Mouse (Mus musculus): Measurements from ENCODE around the gene Sv2c.

Sv2c gene

DNA sequence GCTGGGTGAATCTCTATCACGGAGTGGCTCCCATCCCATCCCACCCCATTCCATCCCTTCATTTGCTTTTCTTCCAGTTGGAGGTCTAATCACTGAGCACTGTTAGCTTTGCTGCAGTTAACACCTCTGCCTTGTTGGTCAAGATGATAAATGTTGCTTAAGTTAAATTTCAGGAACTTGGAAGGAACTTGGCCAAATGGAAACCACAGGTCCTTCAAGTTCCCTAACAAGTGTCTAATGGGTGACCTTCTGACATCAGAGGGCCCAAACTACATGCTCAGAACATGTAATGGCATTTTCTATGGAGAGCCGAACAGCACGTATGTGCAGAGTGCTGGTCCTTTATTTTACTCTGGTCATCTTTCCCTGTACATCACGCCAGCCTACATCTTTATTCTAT lies 190.5 kb downstream of the Sv2c start:
- no peak for DNase-seq

DNA sequence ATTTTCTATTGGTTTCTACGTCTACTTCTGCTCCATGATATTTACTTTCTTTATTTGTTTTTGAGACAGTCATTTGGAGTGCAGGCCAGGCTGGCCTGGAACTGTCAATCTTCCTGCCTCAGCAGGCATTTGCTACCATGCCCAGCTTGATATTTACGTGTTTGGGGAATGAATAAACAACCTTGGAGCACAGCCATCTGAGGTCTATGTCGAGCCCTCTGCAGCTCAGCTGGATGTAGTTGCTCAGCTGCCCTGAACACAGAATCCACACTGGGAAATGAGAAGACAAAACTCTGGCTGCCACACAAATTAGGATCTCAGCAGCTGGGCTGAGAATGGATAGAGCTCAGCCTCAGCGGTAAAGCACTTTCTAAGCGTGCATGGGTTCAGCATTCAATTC lies 191.6 kb downstream of the Sv2c start:
- no peak for DNase-seq

DNA sequence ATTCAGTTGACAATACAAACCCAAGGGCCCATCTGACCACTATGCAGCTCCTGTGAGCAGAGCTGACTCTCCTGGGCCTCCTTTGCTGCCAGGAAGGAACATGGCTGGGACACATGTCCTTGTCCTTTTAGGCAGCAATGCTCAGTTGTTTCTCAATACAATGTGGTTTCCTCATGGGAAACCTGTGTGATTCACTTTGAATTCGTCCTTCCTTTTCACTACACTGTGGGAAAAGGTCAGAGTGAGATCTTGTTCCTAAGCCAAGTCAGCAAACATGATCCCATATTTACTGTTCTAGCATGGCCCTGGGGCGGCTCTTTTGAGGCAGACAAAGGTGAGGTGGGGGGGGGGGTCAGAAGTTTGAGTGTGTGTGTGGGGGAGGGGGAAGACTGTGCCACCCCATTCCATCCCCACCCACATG lies 208.2 kb downstream of the Sv2c start:
- no peak for DNase-seq

DNA sequence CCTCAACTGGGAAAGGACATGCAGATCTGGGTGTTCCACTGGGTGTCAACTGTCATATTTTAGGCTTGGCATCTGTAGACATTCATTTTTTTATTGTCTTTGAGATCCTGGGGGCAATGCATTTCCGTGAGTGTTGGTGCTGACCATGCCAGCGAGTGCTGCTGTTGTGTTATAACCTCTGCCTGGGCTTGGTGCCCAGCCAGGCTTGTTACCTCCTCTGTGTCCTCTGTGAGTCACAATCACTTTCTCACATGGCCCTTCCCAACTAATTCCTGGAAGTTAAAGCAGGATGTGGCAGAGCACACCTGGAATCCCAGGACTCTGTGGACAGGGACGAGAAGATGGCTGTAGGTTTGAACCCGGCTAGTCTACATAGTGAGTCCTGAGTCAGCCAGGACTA lies 209.8 kb downstream of the Sv2c start:
- DNase-seq = no peak

DNA sequence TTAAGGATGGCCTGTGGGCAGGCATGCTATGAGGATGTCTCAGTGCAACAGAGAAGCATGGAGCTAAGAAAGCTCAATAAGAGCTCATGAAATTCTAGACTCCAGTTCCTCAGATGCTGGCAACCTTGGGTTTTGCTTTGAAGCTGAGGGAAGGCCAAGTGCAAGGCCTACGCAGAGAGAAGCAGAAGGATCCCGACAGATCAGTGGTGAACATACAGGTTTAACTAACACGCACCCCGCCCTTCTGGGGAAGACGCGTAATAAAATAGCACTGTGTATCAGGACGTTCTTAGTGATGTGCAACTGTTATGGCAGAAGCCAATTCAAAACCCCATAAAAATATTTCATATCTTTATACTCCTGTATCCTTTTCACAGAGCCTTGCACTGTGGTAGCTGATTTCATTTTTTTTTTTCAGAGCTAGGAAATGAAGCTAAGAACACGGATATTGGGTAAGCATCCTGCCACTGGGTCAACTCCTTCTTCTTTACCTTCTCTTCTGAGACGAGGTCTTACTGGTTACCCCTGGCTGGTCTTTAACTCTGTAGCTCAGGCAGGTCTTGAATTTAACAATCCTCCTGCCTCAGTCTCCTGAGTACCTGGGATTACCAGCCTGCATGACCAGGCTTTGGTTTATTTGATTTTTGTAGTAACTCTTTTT lies 213.6 kb downstream of the Sv2c start:
- no peak for DNase-seq

DNA sequence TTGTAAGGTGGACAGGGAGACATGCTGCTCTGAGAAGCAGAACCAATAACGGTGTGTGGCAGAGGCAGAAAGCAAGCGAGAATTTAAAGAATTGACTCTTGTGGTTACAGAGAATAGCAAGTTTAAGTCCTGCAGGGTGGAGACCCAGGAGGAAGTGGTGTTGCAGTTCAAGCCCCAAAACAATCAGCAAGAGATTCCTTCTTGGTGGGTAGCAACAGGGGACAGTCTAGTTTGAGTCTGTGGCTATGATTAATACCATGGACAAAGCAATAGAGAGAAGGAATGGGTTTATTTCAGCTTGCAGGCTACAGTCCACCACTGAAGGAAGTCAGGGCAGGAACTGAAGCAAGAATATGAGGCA lies 219.4 kb downstream of the Sv2c start:
- DNase-seq = no peak

DNA sequence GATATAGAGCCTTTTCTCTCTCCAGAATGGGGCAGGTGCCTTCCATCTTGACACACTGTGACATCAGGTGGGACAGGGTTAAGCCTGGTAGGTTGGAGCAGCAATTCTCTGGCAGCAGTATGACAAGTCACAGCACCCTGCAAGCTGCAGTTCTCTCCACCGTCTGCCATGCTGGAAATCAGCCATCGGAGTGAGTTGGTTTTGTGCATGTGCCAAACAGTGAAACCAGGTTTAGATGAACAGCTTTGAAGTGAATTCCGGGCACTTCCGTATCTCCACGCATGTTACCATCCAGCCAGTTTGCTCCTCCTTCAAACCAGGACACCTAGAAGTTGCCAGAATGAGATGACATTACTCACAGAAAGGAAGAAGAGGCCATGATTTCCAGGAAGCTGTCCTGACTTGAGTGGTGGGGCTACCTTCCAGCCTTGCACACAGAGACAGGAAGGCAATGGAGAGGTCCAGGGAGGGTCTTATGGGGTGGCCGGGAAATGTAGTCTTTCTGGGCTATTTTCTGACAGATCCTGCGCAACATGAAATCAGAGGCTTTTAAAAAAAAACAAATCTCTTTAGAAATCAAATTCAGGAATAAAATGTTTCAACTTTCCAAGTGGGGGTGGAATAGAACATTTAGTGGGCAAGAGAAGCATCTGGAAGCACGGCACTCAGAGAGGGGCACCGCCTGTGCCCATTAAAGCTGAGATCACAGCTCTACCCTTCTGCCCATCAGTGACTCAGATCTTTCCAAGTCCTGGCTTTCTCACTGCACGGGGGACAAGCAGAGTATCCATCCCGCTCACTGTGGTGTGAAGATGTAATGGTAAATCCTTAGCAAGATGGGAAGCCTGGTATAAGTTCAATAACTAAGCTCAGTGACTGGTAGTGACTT lies 220.0 kb downstream of the Sv2c start:
- DNase-seq = peak; percentile 96 to 97

DNA sequence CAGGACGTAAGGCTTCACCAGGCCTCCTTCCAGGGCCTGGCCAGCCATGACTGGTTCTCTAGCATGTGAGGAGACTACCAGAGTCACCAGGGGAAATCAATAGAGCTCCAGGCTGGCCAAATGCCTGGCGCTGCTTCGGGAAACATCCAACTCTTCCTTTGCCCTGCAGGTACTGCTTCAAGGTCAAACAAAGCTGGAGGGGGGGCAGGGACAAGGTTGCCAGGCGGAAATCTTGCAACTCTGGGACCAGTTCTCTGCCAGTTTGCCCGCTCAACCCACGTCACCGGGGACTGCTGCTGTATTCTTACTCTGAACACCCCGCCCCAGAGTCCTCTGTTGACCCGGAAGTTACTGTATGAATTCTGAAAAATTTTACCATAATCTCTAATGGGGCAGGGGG lies 222.1 kb downstream of the Sv2c start:
- peak; percentile 49 to 55 for DNase-seq

DNA sequence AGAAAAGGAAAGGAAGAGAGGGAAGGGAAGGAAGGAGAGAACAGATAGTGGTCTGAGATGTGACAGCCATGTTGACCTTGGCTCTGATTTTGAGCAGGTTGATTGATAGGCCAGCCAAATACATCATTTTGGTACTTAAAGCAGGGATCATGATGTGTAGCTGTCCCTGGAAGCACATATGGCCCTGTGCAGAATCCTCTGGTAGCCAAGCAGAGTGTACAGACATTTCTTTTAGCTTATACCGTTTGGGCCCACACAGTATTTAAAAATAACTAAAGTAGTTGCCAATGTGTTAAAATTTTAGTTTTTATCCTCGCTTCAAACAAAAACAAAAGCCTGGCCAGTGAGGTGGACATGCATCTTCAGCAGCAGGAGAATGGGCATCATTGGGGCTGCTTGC lies 223.1 kb downstream of the Sv2c start:
- no peak for DNase-seq

Data from cerebellum, postnatal 14 days (tissue).